Mouse (Mus musculus) lung, embryonic 14.5 days (tissue): ENCODE results near the gene Zc3h12d. TPM values are rescaled to one million over a fixed set of nuclear protein-coding genes. Genes with fewer than 3 reads are reported as not detected.
A peak's percentile ranks its signal among the peaks of the same experiment; 100 is the strongest.

Experiments
- ATAC-seq: fragments of 200-750 bp; cut with Nextera tagmentation; 2 replicates; pipeline ENCODE4 v1.8.0; 2017; ENCODE audit warnings: mild to moderate bottlenecking, moderate TSS enrichment, moderate library complexity; ENCODE audit not compliant: insufficient read depth
- DNase-seq: peaks from one replicate; pipeline ENCODE4 v3.0.0-alpha.2; 2015
- H3K27ac ChIP-seq: fragments of 300-500 bp; sonication (generic); 2 replicates; pipeline ENCODE4 v1.5.1; 2014; ENCODE audit warnings: low read depth, mild to moderate bottlenecking, moderate library complexity
- H3K27me3 ChIP-seq: fragments of 300-500 bp; sonication (generic); 2 replicates; pipeline ENCODE4 v1.6.1; 2014; ENCODE audit warnings: low read length, control low read depth; ENCODE audit not compliant: insufficient read depth
- H3K36me3 ChIP-seq: fragments of 300-500 bp; sonication (generic); 2 replicates; pipeline ENCODE4 v1.6.1; 2014; ENCODE audit warnings: control low read depth; ENCODE audit not compliant: insufficient read depth
- H3K4me1 ChIP-seq: fragments of 300-500 bp; sonication (generic); 2 replicates; pipeline ENCODE4 v1.6.1; 2014; ENCODE audit warnings: antibody characterized with exemption, control low read depth; ENCODE audit not compliant: insufficient read depth
- H3K4me2 ChIP-seq: fragments of 300-500 bp; sonication (generic); 2 replicates; pipeline ENCODE4 v1.6.1; 2014; ENCODE audit warnings: mild to moderate bottlenecking
- H3K4me3 ChIP-seq: fragments of 300-500 bp; sonication (generic); 2 replicates; pipeline ENCODE4 v1.5.1; 2014; ENCODE audit warnings: low read depth, low read length
- H3K9ac ChIP-seq: fragments of 300-500 bp; sonication (generic); 2 replicates; pipeline ENCODE4 v1.6.1; 2014
- H3K9me3 ChIP-seq: fragments of 300-500 bp; sonication (generic); 2 replicates; pipeline ENCODE4 v1.6.1; 2016; ENCODE audit warnings: low read depth, low read length, control low read depth
- CTCF ChIP-seq: IDR thresholded peaks from 2 replicates; pipeline ENCODE4 v1.5.1; 2016; ENCODE audit warnings: antibody characterized with exemption, low read depth
- WGBS: fragments of 180-500 bp; shearing (Covaris S2); extraction: QIAGEN DNeasy Blood & Tissue Kit; methylation state at CpG from one replicate; pipeline ENCODE4 v1.1.7; 2014; 5-methylcytosine and 5-hydroxymethylcytosine counted together
- polyA plus RNA-seq: library from polyadenylated mRNA; unstranded; fragments of >200 nt; fragmentation: Nextera tagmentation; extraction: Ambion mirVana; gene quantifications from 2 replicates; pipeline ENCODE4 v1.2.1, GENCODE M21; 2014

Gene Zc3h12d
- polyA plus RNA-seq, 1 experiment from 2014 or later = 0.18 TPM

DNA sequence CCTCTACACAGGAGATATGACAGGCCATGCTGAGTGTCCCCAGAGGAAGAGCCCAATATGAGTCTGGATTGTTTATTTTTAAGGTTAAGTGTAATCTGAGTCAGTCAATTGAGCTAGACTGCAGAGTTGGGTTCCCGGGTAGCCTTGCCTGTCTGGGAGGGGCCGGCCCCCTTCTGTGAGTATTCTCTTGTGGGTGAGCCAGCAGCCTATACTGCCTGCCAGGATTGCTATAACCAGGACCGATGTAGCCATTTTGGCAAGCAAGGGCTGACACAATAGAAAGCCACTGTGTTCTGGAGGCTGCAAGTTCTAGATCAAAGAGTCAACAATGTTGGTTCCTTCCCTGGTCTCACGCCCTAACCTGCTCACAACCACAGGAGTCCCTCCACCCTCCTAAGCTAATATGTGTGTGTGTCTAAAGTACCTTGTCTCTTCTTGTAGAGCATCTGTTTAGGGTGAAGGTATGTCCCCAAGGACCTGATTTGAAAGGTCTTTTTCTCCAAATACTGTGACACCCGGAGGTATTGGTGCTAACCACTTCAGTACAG lies 6.7 kb downstream of the Zc3h12d start:
- Histone ChIP-seq H3K27ac (no peak overlapping the region), H3K9me3 (no peaks in the 10 kb centered on the region), H3K4me3 (no peak overlapping the region), H3K27me3 (no peaks in the 10 kb centered on the region), H3K4me2 (no peak overlapping the region), H3K36me3 (no peaks in the 10 kb centered on the region), H3K4me1 (peaks cover 6% of the 10 kb centered on the region; the same call in 1 of the 2 replicates), H3K9ac (no peak overlapping the region)
- TF ChIP-seq CTCF = no peak
- DNase-seq (no peak), ATAC-seq (no peak)
- whole genome bisulfite sequencing = 64% methylated on average over 5 of the region's 5 CpGs

DNA sequence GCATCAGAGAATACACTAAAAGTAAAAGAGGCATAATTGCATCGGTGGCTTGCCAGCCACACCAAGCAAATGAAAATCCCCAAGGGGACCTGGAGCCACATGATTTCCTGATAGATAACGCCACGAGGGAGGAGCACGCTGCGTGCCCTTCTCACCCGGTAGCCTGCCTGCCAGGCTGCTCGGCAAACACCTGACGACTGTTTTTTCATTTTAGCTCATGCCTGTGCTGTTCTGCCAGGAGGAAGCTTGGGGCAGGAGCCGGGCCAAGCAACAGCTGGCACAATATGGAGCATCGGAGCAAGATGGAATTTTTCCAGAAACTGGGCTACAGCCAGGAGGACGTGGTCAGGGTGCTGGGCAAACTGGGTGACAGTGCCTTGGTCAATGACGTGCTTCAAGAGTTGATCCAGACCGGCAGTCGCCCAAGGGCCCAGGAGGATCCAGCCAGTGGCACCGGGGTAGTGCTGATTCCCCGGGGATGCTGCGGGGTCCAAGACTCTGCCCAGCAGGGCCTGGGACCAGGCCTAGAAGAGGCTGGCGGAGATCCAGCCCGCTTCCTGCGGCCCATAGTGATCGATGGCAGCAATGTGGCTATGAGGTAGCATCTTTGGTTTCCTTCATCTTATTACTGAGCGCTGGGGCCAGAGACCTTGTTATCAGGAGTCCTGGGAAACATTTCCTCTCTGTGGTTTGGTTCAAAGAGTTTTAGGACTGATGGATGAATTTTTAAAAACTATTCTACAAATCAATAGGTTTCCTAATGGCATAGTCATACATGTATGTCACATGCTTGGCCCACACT lies 7.5 kb downstream of the Zc3h12d start:
- 67% methylated on average over 22 of the region's 22 CpGs for WGBS
- H3K27me3 ChIP-seq = no peaks in the 10 kb centered on the region
- no peak overlapping the region for H3K4me2 ChIP-seq
- H3K9me3 ChIP-seq = no peaks in the 10 kb centered on the region
- DNase-seq (no peak), ATAC-seq (no peak)
- H3K4me3 ChIP-seq = no peak overlapping the region
- H3K4me1 ChIP-seq = peaks cover 6% of the 10 kb centered on the region; the same call in 1 of the 2 replicates
- no peak for TF ChIP-seq CTCF
- H3K27ac ChIP-seq = no peak overlapping the region
- H3K9ac ChIP-seq = no peak overlapping the region
- no peaks in the 10 kb centered on the region for H3K36me3 ChIP-seq

GRCm38 (mm10) chr10:7840353-7840733 lies 8.1 kb downstream of the Zc3h12d start:
- H3K4me2 ChIP-seq = no peak overlapping the region
- H3K36me3 ChIP-seq = no peaks in the 10 kb centered on the region
- no peak overlapping the region for H3K27ac ChIP-seq
- peaks cover 6% of the 10 kb centered on the region; the same call in 1 of the 2 replicates for H3K4me1 ChIP-seq
- no peak overlapping the region for H3K9ac ChIP-seq
- H3K27me3 ChIP-seq = no peaks in the 10 kb centered on the region
- H3K4me3 ChIP-seq = no peak overlapping the region
- TF ChIP-seq CTCF = no peak
- no peak for ATAC-seq
- WGBS = 78% methylated on average over 2 of the region's 2 CpGs
- DNase-seq = no peak
- H3K9me3 ChIP-seq = no peaks in the 10 kb centered on the region

DNA sequence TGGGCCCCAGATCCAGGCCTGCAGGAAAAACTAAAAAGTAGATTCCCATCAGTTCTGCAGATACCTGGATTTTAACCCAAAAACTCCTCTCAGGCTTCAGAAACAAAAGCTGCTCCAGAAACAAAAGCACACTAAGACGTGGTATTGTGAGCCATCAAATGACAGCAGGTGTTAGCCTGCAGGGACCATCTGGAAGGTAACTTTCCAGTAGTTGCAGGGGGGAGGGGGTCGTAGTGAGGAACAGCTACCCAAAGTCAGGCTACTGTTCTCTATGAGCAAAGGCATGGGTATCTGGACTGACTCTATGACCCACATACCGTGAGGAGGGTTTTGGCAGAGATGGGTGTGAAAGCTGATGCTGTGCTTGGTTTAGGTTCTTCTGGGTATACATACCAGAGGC lies 8.5 kb downstream of the Zc3h12d start:
- 60% methylated on average over 3 of the region's 3 CpGs for whole genome bisulfite sequencing
- DNase-seq (no peak), ATAC-seq (no peak)
- TF ChIP-seq CTCF = no peak
- no peak overlapping the region for H3K4me2 ChIP-seq
- peaks cover 6% of the 10 kb centered on the region; the same call in 1 of the 2 replicates for H3K4me1 ChIP-seq
- no peaks in the 10 kb centered on the region for H3K9me3 ChIP-seq
- no peaks in the 10 kb centered on the region for H3K36me3 ChIP-seq
- H3K27me3 ChIP-seq = no peaks in the 10 kb centered on the region
- no peak overlapping the region for H3K9ac ChIP-seq
- no peak overlapping the region for H3K27ac ChIP-seq
- no peak overlapping the region for H3K4me3 ChIP-seq

DNA sequence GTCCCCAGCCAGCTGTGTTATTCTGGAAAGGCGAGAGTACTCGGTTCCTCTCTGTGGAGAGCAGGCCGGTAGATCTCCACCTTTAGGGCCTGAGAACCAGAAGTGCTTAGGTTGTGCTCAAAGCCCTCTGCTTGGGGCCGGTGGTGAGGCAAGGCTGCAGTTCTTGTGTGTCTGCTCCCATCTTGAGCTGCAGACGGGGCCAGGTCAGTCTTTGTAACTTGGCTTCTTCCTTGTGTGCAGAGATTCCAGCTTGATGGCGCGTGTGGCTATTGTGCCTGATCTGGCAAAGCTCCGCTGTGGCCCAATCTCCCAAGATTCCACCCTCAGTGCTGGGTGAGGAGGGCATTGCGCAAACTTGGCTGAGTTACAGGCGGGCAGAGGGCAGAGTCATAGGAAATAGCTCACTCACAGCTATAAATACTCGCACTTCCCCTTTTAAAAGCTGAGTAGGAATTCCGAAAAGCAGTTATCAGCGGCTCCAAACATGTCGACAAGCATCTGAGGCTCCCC lies 9.4 kb downstream of the Zc3h12d start:
- no peaks in the 10 kb centered on the region for H3K36me3 ChIP-seq
- peaks cover 6% of the 10 kb centered on the region; the same call in 1 of the 2 replicates for H3K4me1 ChIP-seq
- no peak overlapping the region for H3K4me3 ChIP-seq
- H3K27me3 ChIP-seq = no peaks in the 10 kb centered on the region
- H3K9me3 ChIP-seq = no peaks in the 10 kb centered on the region
- peak; percentile 83 for DNase-seq
- ATAC-seq = peak; percentile 75
- no peak for TF ChIP-seq CTCF
- H3K9ac ChIP-seq = no peak overlapping the region
- peak overlapping the region; percentile 72; the same call in 1 of the 2 replicates for H3K27ac ChIP-seq
- WGBS = 26% methylated on average over 14 of the region's 14 CpGs
- peak overlapping the region; percentile 36; the same call in 1 of the 2 replicates for H3K4me2 ChIP-seq

DNA sequence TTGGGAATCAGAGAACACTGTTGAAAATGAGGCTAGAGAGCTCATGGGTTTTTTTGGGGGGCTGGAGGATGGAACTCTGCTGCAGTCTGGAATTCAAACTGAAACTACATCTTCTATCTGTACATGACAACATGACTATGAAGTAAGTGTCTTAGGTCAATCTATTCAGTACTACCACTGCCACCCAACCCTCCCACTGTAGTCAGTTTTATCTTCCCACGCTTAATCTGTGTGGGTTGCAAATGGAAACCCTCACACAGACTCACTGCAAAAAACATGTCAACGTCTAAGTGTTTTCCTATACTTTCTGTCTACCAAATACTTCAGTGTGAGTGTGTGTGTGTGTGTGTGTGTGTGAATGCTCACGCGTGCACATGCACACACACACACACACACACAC lies 10.9 kb downstream of the Zc3h12d start:
- no peak for ATAC-seq
- 88% methylated on average over 4 of the region's 4 CpGs for WGBS
- H3K4me3 ChIP-seq = no peak overlapping the region
- H3K4me2 ChIP-seq = no peak overlapping the region
- H3K36me3 ChIP-seq = no peaks in the 10 kb centered on the region
- no peak for DNase-seq
- no peaks in the 10 kb centered on the region for H3K9me3 ChIP-seq
- TF ChIP-seq CTCF = no peak
- H3K27ac ChIP-seq = no peak overlapping the region
- no peaks in the 10 kb centered on the region for H3K27me3 ChIP-seq
- H3K4me1 ChIP-seq = peaks cover 6% of the 10 kb centered on the region; the same call in 1 of the 2 replicates
- H3K9ac ChIP-seq = no peak overlapping the region

DNA sequence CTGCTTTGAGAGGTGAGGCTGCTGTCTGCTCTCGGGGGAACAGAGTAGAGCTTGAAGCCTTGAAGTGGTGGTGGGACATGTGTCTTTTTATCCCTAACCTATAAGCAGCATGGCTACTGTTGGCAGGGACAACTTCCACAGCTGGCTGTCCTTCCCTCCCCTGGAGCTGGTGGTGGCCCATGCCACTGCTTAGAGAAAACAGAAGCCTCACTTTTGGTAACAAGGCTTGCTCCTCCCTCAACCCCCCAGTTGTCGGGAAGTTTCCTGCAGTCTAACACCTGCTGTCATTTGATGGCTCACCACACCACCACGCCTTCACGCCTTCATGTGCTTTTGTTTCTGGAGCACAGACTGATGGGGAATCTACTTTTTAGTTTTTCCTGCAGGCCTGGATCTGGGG lies 11.9 kb downstream of the Zc3h12d start:
- Histone ChIP-seq H3K4me2 (no peak overlapping the region), H3K9ac (no peak overlapping the region), H3K36me3 (no peaks in the 10 kb centered on the region), H3K9me3 (no peaks in the 10 kb centered on the region), H3K27ac (no peak overlapping the region), H3K4me1 (peaks cover 6% of the 10 kb centered on the region; the same call in 1 of the 2 replicates), H3K4me3 (no peak overlapping the region), H3K27me3 (no peaks in the 10 kb centered on the region; the same call in 1 of the 2 replicates)
- WGBS = 65% methylated on average over 4 of the region's 4 CpGs
- ATAC-seq = no peak
- DNase-seq = no peak
- TF ChIP-seq CTCF = no peak
